Mouse (Mus musculus) hindbrain, embryonic 14.5 days (tissue): ENCODE measurements around the gene Pcgf3. TPM values are rescaled to one million over a fixed set of nuclear protein-coding genes. Genes with fewer than 3 reads are reported as not detected.
"Not testable (repeated sequence)": the region's sequence is repeated elsewhere in the genome, so short reads cannot be mapped to it uniquely, and the experiment has no call there.

Experiments used
- ATAC-seq: fragments of 200-750 bp; cut with Nextera tagmentation; 2 replicates; pipeline ENCODE4 v1.8.0; 2017; ENCODE audit warnings: moderate number of reproducible peaks, mild to moderate bottlenecking, moderate TSS enrichment, moderate library complexity; ENCODE audit not compliant: low FRiP score
- DNase-seq: peaks from one replicate; pipeline ENCODE4 v3.0.0-alpha.2; 2015; ENCODE audit warnings: low spot score
- H3K27ac ChIP-seq: fragments of 300-500 bp; sonication (generic); 2 replicates; pipeline ENCODE4 v1.5.1; 2014; ENCODE audit warnings: mild to moderate bottlenecking, moderate library complexity
- H3K27me3 ChIP-seq: fragments of 300-500 bp; sonication (generic); 2 replicates; pipeline ENCODE4 v1.6.1; 2014; ENCODE audit warnings: mild to moderate bottlenecking, low read length, mixed read lengths; ENCODE audit not compliant: control insufficient read depth, insufficient read depth
- H3K36me3 ChIP-seq: fragments of 300-500 bp; sonication (generic); replicated peaks from 2 replicates; pipeline ENCODE4 v1.6.1; 2014; ENCODE audit not compliant: control insufficient read depth, insufficient read depth
- H3K4me1 ChIP-seq: fragments of 300-500 bp; sonication (generic); replicated peaks from 2 replicates; pipeline ENCODE4 v1.6.1; 2014; ENCODE audit warnings: antibody characterized with exemption, low read length, mixed read lengths; ENCODE audit not compliant: control insufficient read depth, insufficient read depth
- H3K4me2 ChIP-seq: fragments of 300-500 bp; sonication (generic); replicated peaks from 2 replicates; pipeline ENCODE4 v1.6.1; 2014; ENCODE audit warnings: mild to moderate bottlenecking, moderate library complexity
- H3K4me3 ChIP-seq: fragments of 300-500 bp; sonication (generic); replicated peaks from 2 replicates; pipeline ENCODE4 v1.5.1; 2014; ENCODE audit warnings: mild to moderate bottlenecking, low read length
- H3K9ac ChIP-seq: fragments of 300-500 bp; sonication (generic); 2 replicates; pipeline ENCODE4 v1.6.1; 2014
- H3K9me3 ChIP-seq: fragments of 300-500 bp; sonication (generic); 2 replicates; pipeline ENCODE4 v1.6.1; 2016; ENCODE audit warnings: low read length; ENCODE audit not compliant: control insufficient read depth
- WGBS: fragments of 180-500 bp; shearing (Covaris S2); extraction: QIAGEN DNeasy Blood & Tissue Kit; methylation state at CpG from one replicate; pipeline ENCODE4 v1.1.7; 2014; 5-methylcytosine and 5-hydroxymethylcytosine counted together
- polyA plus RNA-seq: library from polyadenylated mRNA; unstranded; fragments of >200 nt; fragmentation: Nextera tagmentation; extraction: Ambion mirVana; gene quantifications from 2 replicates; pipeline ENCODE4 v1.2.1, GENCODE M21; 2014

The Pcgf3 gene
- polyA plus RNA-seq, 1 experiment from 2014 or later, result 31.2 TPM

- no peak for ATAC-seq
These were observed 4.3 kb downstream of the Pcgf3 start for GRCm38 (mm10) chr5:108465131-108465891.

GRCm38 (mm10) chr5:108466647-108467046 lies 5.6 kb downstream of the Pcgf3 start:
- no peaks in the 10 kb centered on the region for H3K27me3 ChIP-seq
- DNase-seq (no peak), ATAC-seq (no peak)
- no peak overlapping the region for H3K4me2 ChIP-seq
- no peak overlapping the region for H3K9ac ChIP-seq
- no peak overlapping the region for H3K4me3 ChIP-seq
- no peaks in the 10 kb centered on the region for H3K36me3 ChIP-seq
- H3K4me1 ChIP-seq, result peaks cover 38% of the 10 kb centered on the region
- WGBS, result 100% methylated on average over 1 of the region's 1 CpGs
- no peak overlapping the region for H3K27ac ChIP-seq
- H3K9me3 ChIP-seq, result no peaks in the 10 kb centered on the region

More at GRCm38 (mm10) chr5:108465131-108465891, 4.3 kb downstream of the Pcgf3 start:
- DNase-seq, result no peak
- Histone ChIP-seq H3K4me2 (no peak overlapping the region), H3K4me1 (peaks cover 38% of the 10 kb centered on the region), H3K4me3 (no peak overlapping the region), H3K9me3 (no peaks in the 10 kb centered on the region), H3K36me3 (no peaks in the 10 kb centered on the region), H3K27ac (no peak overlapping the region), H3K9ac (no peak overlapping the region), H3K27me3 (no peaks in the 10 kb centered on the region)
- WGBS, result 93% methylated on average over 6 of the region's 6 CpGs

- WGBS, result 78% methylated on average over 7 of the region's 7 CpGs
- Histone ChIP-seq H3K36me3 (peaks cover 29% of the 10 kb centered on the region), H3K27me3 (no peaks in the 10 kb centered on the region), H3K4me3 (no peak overlapping the region), H3K9me3 (no peaks in the 10 kb centered on the region), H3K4me1 (peaks cover 12% of the 10 kb centered on the region; the same call in 1 of the 2 replicates), H3K4me2 (no peak overlapping the region), H3K9ac (no peak overlapping the region), H3K27ac (no peak overlapping the region)
- ATAC-seq, result no peak
- DNase-seq, result no peak
These were observed 8.6 kb downstream of the Pcgf3 start for GRCm38 (mm10) chr5:108469617-108470016.

- no peak overlapping the region for H3K9ac ChIP-seq
- no peaks in the 10 kb centered on the region for H3K27me3 ChIP-seq
- peaks cover 70% of the 10 kb centered on the region for H3K36me3 ChIP-seq
- peaks cover 6% of the 10 kb centered on the region; the same call in 1 of the 2 replicates for H3K4me1 ChIP-seq
- ATAC-seq (no peak), DNase-seq (no peak)
- no peak overlapping the region for H3K4me2 ChIP-seq
- WGBS, result 87% methylated on average over 4 of the region's 4 CpGs
- no peaks in the 10 kb centered on the region for H3K9me3 ChIP-seq
- no peak overlapping the region for H3K27ac ChIP-seq
- no peak overlapping the region for H3K4me3 ChIP-seq
These were observed 12.7 kb downstream of the Pcgf3 start for GRCm38 (mm10) chr5:108473737-108474136.

GRCm38 (mm10) chr5:108475977-108476376 lies 14.9 kb downstream of the Pcgf3 start:
- ATAC-seq (no peak), DNase-seq (no peak)
- Histone ChIP-seq H3K9ac (no peak overlapping the region), H3K4me2 (no peak overlapping the region), H3K36me3 (peaks cover 82% of the 10 kb centered on the region), H3K27me3 (no peaks in the 10 kb centered on the region), H3K27ac (no peak overlapping the region), H3K9me3 (no peaks in the 10 kb centered on the region), H3K4me1 (no peaks in the 10 kb centered on the region), H3K4me3 (no peak overlapping the region)
- WGBS, result 95% methylated on average over 3 of the region's 3 CpGs

GRCm38 (mm10) chr5:108483006-108483405 lies 22.0 kb downstream of the Pcgf3 start:
- Histone ChIP-seq H3K4me1 (no peaks in the 10 kb centered on the region), H3K9ac (no peak overlapping the region), H3K4me3 (no peak overlapping the region), H3K27ac (no peak overlapping the region), H3K27me3 (no peaks in the 10 kb centered on the region), H3K4me2 (no peak overlapping the region), H3K9me3 (no peaks in the 10 kb centered on the region), H3K36me3 (peaks cover 61% of the 10 kb centered on the region)
- DNase-seq (no peak), ATAC-seq (no peak)
- WGBS, result 94% methylated on average over 6 of the region's 6 CpGs

DNA sequence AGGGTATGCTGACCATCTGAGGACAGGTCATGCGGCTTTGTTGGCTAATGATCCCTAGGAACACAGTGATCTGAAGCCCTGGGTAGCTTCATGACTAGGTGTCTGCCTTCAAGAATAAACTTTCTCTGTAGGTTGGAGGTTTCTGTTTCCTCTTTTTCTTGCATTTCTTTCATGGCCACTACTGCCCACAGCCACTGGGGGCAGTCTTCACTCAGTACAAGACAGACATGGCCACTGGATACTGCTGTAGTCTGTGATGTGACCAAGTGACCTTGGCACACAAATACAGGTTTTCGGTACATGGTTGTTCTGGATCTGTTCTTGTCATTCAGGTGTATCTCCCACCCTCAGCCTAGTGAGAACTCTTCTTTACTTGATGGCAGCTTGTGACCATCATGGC lies 24.2 kb downstream of the Pcgf3 start:
- 97% methylated on average over 2 of the region's 2 CpGs for WGBS
- ATAC-seq, result no peak

GRCm38 (mm10) chr5:108486148-108486547 lies 25.1 kb downstream of the Pcgf3 start:
- not testable (repeated sequence) for H3K27ac ChIP-seq, DNase-seq, H3K9ac ChIP-seq, ATAC-seq, H3K4me3 ChIP-seq, H3K4me1 ChIP-seq, H3K27me3 ChIP-seq, H3K4me2 ChIP-seq, H3K9me3 ChIP-seq
- peaks cover 68% of the 10 kb centered on the region for H3K36me3 ChIP-seq
- 98% methylated on average over 4 of the region's 5 CpGs for WGBS

More for the DNA sequence above, 24.2 kb downstream of the Pcgf3 start:
- Histone ChIP-seq H3K27me3 (no peaks in the 10 kb centered on the region), H3K36me3 (peaks cover 63% of the 10 kb centered on the region), H3K4me3 (no peak overlapping the region), H3K9me3 (no peaks in the 10 kb centered on the region), H3K9ac (no peak overlapping the region), H3K4me1 (no peaks in the 10 kb centered on the region), H3K4me2 (no peak overlapping the region), H3K27ac (no peak overlapping the region)
- no peak for DNase-seq

- Histone ChIP-seq H3K9me3 (no peaks in the 10 kb centered on the region), H3K9ac (no peak overlapping the region), H3K4me1 (no peaks in the 10 kb centered on the region), H3K36me3 (peaks cover 93% of the 10 kb centered on the region), H3K4me2 (no peak overlapping the region), H3K4me3 (no peak overlapping the region), H3K27me3 (no peaks in the 10 kb centered on the region), H3K27ac (no peak overlapping the region)
- 90% methylated on average over 1 of the region's 1 CpGs for WGBS
- no peak for ATAC-seq
- no peak for DNase-seq
These were observed 40.5 kb downstream of the Pcgf3 start for GRCm38 (mm10) chr5:108501573-108501972.
